Mouse (Mus musculus) ES-Bruce4 (cell line): ENCODE data around the gene Neurod2.

Experiments used
- CTCF ChIP-seq: IDR thresholded peaks from one replicate; pipeline ENCODE4 v1.8.1; 2011; ENCODE audit warnings: low read depth, low read length
- EP300 ChIP-seq: IDR thresholded peaks from 2 replicates; pipeline ENCODE4 v1.6.1; 2011; ENCODE audit warnings: low read depth, low read length; ENCODE audit not compliant: insufficient read depth
- POLR2A ChIP-seq: IDR thresholded peaks from one replicate; pipeline ENCODE4 v1.8.1; 2011; ENCODE audit warnings: low read length; ENCODE audit not compliant: insufficient read depth

- TF ChIP-seq CTCF = no peak
- TF ChIP-seq POLR2A = no peak
- TF ChIP-seq EP300 = no peak
Measured at GRCm38 (mm10) chr11:98370588-98370987, 41.1 kb upstream of the Neurod2 start.
